Mouse (Mus musculus) erythroblast, embryonic 14.5 days (primary cell): ENCODE measurements around the gene Dok5. TPM values are rescaled to one million over a fixed set of nuclear protein-coding genes. Genes with fewer than 3 reads are reported as not detected.

ENCODE experiments used
- H3K27me3 ChIP-seq: 2 replicates; pipeline ENCODE4 v1.6.1; 2012; ENCODE audit warnings: inconsistent platforms; ENCODE audit not compliant: control insufficient read depth
- H3K36me3 ChIP-seq: 2 replicates; pipeline ENCODE4 v1.6.1; 2012; ENCODE audit warnings: mild to moderate bottlenecking, inconsistent platforms; ENCODE audit not compliant: control insufficient read depth
- H3K4me1 ChIP-seq: 2 replicates; pipeline ENCODE4 v1.6.1; 2012; ENCODE audit warnings: inconsistent platforms; ENCODE audit not compliant: control insufficient read depth
- H3K4me3 ChIP-seq: replicated peaks from 2 replicates; pipeline ENCODE3; 2012; ENCODE audit warnings: moderate library complexity, mild to moderate bottlenecking, inconsistent platforms
- H3K9me3 ChIP-seq: 2 replicates; pipeline ENCODE4 v1.6.1; 2012; ENCODE audit warnings: low read length, inconsistent platforms, mixed read lengths; ENCODE audit not compliant: control insufficient read depth
- GATA1 ChIP-seq: IDR thresholded peaks from 2 replicates; pipeline ENCODE4 v1.6.1; 2012; ENCODE audit warnings: low read length, inconsistent platforms, mixed read lengths
- TAL1 ChIP-seq: IDR thresholded peaks from 3 replicates; pipeline ENCODE4 v1.6.1; 2012; ENCODE audit warnings: low read length, inconsistent platforms, mixed read lengths
- polyA plus RNA-seq: library from polyadenylated mRNA; stranded (reverse); fragments of >175 nt; gene quantifications from 2 replicates; pipeline ENCODE4 v1.2.3, GENCODE M21; 2012

Dok5 gene
- polyA plus RNA-seq, 1 experiment, result not detected

DNA sequence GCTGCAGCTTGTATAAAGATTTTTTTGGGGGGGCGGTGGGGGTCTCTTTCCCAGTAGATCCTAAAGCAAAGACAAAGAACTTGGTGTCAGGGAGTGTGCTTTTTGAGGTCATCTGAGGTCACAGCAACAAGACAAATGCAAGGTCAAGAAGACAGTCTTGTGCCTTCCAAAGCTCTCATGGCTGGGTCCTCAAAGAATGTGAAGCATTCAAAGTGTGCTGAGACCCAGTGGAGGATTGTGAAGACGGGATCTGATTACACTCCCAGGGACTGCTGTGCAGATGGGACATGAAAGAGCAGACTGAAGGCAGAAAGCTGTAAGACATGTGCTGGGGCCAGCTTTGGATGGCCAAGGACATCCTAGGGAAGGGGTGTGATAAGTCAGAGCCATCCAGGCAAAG, 24.2 kb downstream of the Dok5 start:
- H3K4me1 ChIP-seq, result no peaks in the 10 kb centered on the region

DNA sequence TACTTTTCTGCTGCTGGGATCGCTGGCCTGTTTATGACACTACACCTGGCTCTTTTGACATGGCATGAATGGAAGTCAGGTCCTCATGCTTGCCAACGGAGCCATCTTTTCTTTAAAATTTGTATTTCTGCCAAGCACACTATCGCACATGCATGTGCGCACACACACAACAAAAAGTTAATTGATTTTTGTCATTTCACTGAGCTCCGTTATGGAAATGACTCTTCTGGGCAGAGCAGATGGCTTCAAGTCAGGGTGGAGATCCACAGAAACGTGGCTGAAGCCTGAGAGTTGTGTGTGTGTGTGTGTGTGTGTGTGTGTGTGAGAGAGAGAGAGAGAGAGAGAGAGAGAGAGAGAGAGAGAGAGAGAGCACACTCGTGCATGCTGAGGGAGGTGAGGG, 25.1 kb downstream of the Dok5 start:
- Histone ChIP-seq H3K4me3 (no peak overlapping the region), H3K27me3 (no peaks in the 10 kb centered on the region), H3K36me3 (no peaks in the 10 kb centered on the region), H3K4me1 (no peaks in the 10 kb centered on the region), H3K9me3 (peaks cover 84% of the 10 kb centered on the region)
- TF ChIP-seq TAL1 (no peak), GATA1 (no peak)

More for the DNA sequence above, 24.2 kb downstream of the Dok5 start:
- peaks cover 86% of the 10 kb centered on the region for H3K9me3 ChIP-seq
- TF ChIP-seq TAL1 (no peak), GATA1 (no peak)
- H3K36me3 ChIP-seq, result no peaks in the 10 kb centered on the region
- H3K4me3 ChIP-seq, result no peak overlapping the region
- no peaks in the 10 kb centered on the region for H3K27me3 ChIP-seq

DNA sequence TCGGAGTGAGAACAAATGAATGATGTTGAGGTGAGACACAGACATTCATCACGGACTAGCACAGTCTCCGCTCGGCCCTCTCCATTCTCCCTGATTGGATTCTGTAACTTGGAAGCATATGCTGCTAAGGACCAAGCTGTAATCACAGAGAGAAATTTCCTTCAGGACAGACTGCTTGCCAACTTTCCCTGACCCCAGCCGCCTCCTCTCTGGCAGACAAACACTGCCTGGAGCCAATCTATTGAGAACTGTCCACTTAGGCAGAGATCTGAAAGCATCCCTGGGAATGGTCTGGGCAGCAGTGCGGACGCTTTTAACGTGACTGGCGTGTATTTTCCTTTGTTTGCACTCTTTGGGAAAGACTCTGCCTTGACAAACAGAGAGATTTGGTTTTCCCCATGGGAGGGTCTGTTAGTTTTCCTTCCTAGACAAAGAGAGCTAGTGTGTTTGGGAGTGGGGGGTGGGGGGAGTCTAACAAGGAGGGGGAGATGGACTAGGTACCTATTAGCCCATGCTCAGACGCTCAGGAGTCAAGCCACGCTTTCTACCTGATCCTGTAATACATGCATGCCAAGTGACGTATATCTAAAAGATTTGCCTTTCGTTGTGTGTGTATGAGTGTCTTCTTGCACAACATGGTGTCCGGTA, 25.7 kb downstream of the Dok5 start:
- H3K4me3 ChIP-seq, result no peak overlapping the region
- no peak for TF ChIP-seq GATA1
- TF ChIP-seq TAL1, result no peak
- H3K27me3 ChIP-seq, result no peaks in the 10 kb centered on the region
- H3K36me3 ChIP-seq, result no peaks in the 10 kb centered on the region
- no peaks in the 10 kb centered on the region for H3K4me1 ChIP-seq
- H3K9me3 ChIP-seq, result peaks cover 82% of the 10 kb centered on the region

DNA sequence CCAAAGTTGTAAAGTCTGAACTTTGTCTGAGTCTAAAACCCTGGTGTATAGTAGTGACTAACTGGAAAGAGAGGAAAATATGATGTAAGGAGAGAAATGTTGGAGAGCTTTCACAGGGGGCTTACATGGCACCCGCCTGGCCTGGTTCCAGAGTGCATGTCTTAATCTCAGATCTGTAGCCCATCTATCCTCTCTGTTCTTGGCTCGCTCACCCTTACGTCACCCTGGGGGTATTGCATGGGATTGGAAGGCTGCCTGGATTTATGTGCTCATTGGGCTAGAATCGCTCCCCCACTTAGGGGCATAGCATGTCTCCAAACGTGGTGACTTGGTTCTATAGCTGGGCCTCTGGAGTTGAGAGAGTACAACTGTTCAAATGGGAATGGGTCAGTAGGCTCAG, 26.6 kb downstream of the Dok5 start:
- Histone ChIP-seq H3K4me1 (no peaks in the 10 kb centered on the region), H3K9me3 (peaks cover 77% of the 10 kb centered on the region), H3K27me3 (no peaks in the 10 kb centered on the region), H3K4me3 (no peak overlapping the region), H3K36me3 (no peaks in the 10 kb centered on the region)
- TF ChIP-seq GATA1 (no peak), TAL1 (no peak)

DNA sequence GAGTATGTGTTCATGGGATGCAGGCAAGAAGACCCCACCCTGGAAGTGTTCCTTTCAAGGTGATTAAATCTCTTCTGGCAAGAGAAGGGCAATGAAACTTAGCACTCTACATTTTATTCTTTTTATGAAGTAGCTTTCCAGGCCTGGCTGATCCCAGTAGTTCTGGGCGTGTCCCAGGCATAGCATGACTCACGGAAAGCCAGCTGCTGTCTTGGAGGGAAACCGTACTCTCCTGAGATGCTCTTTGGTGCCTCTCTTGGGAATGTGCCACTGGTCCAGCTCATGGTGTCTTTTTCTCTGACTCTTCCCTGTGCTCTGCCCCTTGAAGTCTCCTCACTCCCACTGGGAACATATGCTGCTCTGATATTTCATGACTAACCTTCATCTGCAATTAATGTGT, 33.1 kb downstream of the Dok5 start:
- H3K4me3 ChIP-seq, result no peak overlapping the region
- peaks cover 66% of the 10 kb centered on the region for H3K9me3 ChIP-seq
- TF ChIP-seq TAL1 (no peak), GATA1 (no peak)
- H3K36me3 ChIP-seq, result no peaks in the 10 kb centered on the region
- no peaks in the 10 kb centered on the region for H3K4me1 ChIP-seq
- no peaks in the 10 kb centered on the region for H3K27me3 ChIP-seq

DNA sequence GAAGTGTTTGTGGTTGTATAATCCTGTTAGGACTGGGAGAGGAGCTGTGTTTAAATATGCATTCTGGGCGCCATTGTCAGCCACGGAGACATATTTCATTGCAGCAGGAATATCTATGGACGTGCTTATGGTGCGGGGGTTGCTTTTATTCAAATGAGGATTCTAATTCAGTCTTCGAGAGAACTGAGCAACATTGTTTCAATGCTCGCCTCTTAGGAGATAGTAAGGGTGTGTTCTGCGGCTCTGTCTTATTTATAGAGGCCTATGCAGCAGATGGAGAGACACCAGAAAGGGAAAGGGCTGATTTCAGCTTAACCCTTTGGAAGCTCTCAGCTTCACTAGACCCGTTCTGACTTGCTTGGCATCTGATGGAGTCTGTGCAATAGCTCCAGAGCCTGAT, 35.6 kb downstream of the Dok5 start:
- no peaks in the 10 kb centered on the region for H3K4me1 ChIP-seq
- peaks cover 64% of the 10 kb centered on the region for H3K9me3 ChIP-seq
- H3K27me3 ChIP-seq, result no peaks in the 10 kb centered on the region; the same call in 1 of the 2 replicates
- TF ChIP-seq GATA1 (no peak), TAL1 (no peak)
- no peak overlapping the region for H3K4me3 ChIP-seq
- H3K36me3 ChIP-seq, result no peaks in the 10 kb centered on the region

DNA sequence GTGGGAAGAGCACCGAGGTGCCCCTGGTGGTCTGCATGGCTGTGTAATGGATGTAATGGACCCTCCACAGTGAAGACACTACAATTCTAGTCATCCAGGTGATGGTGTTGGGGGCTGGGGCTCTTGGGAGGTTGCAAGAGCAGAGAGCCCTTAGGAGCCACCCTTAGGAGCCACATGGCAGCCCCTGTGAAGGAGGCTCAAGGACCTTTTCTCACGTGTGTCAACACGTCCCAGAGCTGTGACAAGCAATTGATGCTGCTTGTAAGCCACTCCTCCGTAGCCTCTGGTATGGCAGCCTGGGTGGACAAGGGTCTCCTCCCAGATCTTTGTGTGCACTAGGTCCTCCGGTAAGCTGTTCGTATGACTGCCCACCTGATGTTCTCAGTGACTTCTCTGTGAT, 37.1 kb downstream of the Dok5 start:
- Histone ChIP-seq H3K4me1 (no peaks in the 10 kb centered on the region), H3K4me3 (no peak overlapping the region), H3K36me3 (no peaks in the 10 kb centered on the region), H3K9me3 (peaks cover 64% of the 10 kb centered on the region), H3K27me3 (no peaks in the 10 kb centered on the region; the same call in 1 of the 2 replicates)
- TF ChIP-seq TAL1 (no peak), GATA1 (no peak)

DNA sequence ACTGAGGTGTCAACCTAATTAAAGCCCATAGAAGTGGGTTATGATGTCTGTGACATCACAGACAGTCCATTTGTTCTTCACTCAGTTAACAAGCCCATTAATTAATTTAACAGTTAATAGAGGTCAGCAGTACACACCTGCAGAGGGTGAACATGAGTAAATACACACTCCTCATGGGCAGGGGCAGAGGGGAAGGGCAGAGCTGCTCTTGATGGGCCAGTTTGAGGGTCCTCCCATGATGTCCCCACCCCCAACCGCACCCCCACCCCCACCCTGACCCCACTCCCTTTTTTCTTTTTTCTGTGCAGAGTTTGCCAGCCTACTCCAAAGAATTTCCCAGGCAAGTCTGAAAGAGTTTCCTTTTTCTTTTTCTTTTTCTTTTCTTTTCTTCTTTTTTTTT, 39.9 kb downstream of the Dok5 start:
- Histone ChIP-seq H3K9me3 (peaks cover 66% of the 10 kb centered on the region), H3K36me3 (no peaks in the 10 kb centered on the region), H3K4me3 (no peak overlapping the region), H3K4me1 (no peaks in the 10 kb centered on the region), H3K27me3 (no peaks in the 10 kb centered on the region; the same call in 1 of the 2 replicates)
- TF ChIP-seq TAL1 (no peak), GATA1 (no peak)

DNA sequence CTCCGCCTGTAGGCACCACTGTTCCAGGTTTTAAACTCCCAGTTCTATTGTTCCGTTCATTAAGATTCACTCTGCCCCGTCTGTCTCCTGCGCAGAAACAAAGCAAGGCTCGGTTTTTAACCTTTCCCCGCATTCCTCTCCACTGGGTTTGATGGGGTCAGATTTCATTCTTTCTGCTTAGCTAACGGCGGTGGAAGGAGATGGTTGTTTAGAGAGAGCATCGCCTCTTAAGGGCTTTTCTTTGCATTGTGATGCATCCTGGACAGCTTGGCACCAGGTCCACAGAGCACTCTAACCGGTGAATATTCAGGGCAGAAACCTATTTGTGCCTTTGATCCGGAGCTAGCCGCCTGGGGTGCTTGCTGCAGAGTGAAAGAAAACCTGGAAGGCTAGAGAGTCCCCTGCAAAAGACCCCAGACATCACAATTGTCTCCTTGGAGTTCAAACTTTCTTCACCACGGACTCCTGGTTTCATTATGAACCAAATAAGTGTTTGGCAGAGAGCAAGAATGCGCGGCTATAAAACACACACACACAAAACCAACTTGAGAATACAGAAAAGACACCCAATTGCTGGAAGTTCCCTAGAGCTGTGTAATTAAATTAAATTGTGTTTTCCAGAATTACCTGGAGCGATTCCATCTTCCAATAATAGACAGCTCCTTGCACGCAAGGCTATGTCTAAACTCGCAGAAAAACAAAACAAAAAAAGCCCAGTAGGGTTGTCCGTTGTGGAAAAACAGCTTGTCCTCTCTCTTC, 40.7 kb downstream of the Dok5 start:
- Histone ChIP-seq H3K9me3 (peaks cover 66% of the 10 kb centered on the region), H3K27me3 (no peaks in the 10 kb centered on the region; the same call in 1 of the 2 replicates), H3K4me1 (no peaks in the 10 kb centered on the region), H3K36me3 (no peaks in the 10 kb centered on the region), H3K4me3 (no peak overlapping the region)
- TF ChIP-seq GATA1, result no peak
- no peak for TF ChIP-seq TAL1
